Mouse (Mus musculus) MEL (cell line): ENCODE data around the gene Metap2. TPM values are rescaled to one million over a fixed set of nuclear protein-coding genes. Genes with fewer than 3 reads are reported as not detected.
"Not testable (repeated sequence)": the region's sequence is repeated elsewhere in the genome, so short reads cannot be mapped to it uniquely, and the experiment has no call there.

Source experiments
- DNase-seq: peaks from one replicate; pipeline ENCODE4 v3.0.0; 2011; ENCODE audit warnings: low read depth, low spot score
- H3K27ac ChIP-seq: 2 replicates; pipeline ENCODE4 v1.5.1; 2012; ENCODE audit warnings: low read depth, mild to moderate bottlenecking, control low read depth, low read length, moderate library complexity; ENCODE audit not compliant: control insufficient read depth
- H3K27me3 ChIP-seq, 2 experiments: fragments of 150-350 bp in 1 of 2; sonication (generic) in 1 of 2; 2 replicates each; pipeline ENCODE4 v1.6.1; 2012; ENCODE audit warnings: low read length in 2 of 2, mild to moderate bottlenecking in 2 of 2, improper control_type of control experiment in 1 of 2, moderate library complexity in 1 of 2; ENCODE audit not compliant: insufficient read depth in 2 of 2, control insufficient read depth in 1 of 2
- H3K36me3 ChIP-seq, 2 experiments: 2 replicates each; pipeline ENCODE4 v1.6.1; 2012 to 2014; ENCODE audit warnings: low read length in 2 of 2, improper control_type of control experiment in 1 of 2, inconsistent platforms in 1 of 2, mild to moderate bottlenecking in 1 of 2; ENCODE audit not compliant: insufficient read depth in 2 of 2, control insufficient read depth in 1 of 2
- H3K4me1 ChIP-seq, 2 experiments: fragments of 150-350 bp in 1 of 2; sonication (generic) in 1 of 2; 2 replicates each; pipeline ENCODE4 v1.6.1; 2012; ENCODE audit warnings: low read length in 2 of 2, improper control_type of control experiment in 1 of 2, mild to moderate bottlenecking in 1 of 2; ENCODE audit not compliant: insufficient read depth in 2 of 2, control insufficient read depth in 1 of 2
- H3K4me3 ChIP-seq, 2 experiments: fragments of 150-350 bp in 1 of 2; sonication (generic) in 1 of 2; 2 replicates each; pipeline ENCODE4 v1.5.1; 2012; ENCODE audit warnings: low read depth in 2 of 2, low read length in 2 of 2, mild to moderate bottlenecking in 2 of 2, moderate library complexity in 2 of 2, control low read depth in 1 of 2, improper control_type of control experiment in 1 of 2; ENCODE audit not compliant: control insufficient read depth in 1 of 2, insufficient read depth in 1 of 2
- H3K79me2 ChIP-seq: 2 replicates; pipeline ENCODE4 v1.6.1; 2012; ENCODE audit warnings: mild to moderate bottlenecking, low read length, moderate library complexity; ENCODE audit not compliant: control insufficient read depth, poor library complexity, insufficient read depth
- H3K9ac ChIP-seq: 2 replicates; pipeline ENCODE4 v1.6.1; 2012; ENCODE audit warnings: low read depth, mild to moderate bottlenecking, control low read depth, low read length, moderate library complexity; ENCODE audit not compliant: control insufficient read depth, poor library complexity, severe bottlenecking
- H3K9me3 ChIP-seq: fragments of 150-350 bp; sonication (generic); replicated peaks from 2 replicates; pipeline ENCODE4 v1.6.1; 2012; ENCODE audit warnings: mild to moderate bottlenecking, low read length, improper control_type of control experiment, moderate library complexity; ENCODE audit not compliant: insufficient read depth
- CHD2 ChIP-seq: IDR thresholded peaks from 2 replicates; pipeline ENCODE4 v1.6.1; 2011; ENCODE audit warnings: low read length, improper control_type of control experiment
- CTCF ChIP-seq, 3 experiments: IDR thresholded peaks in 2 of 3; conservative IDR thresholded peaks in 1 of 3; 2 replicates each; pipeline ENCODE4 v1.5.1; 2011 to 2012; ENCODE audit warnings: low read length in 3 of 3, low read depth in 2 of 3, mild to moderate bottlenecking in 2 of 3, improper control_type of control experiment in 1 of 3, inconsistent platforms in 1 of 3, mixed read lengths in 1 of 3, moderate library complexity in 1 of 3; ENCODE audit not compliant: control insufficient read depth in 1 of 3, insufficient read depth in 1 of 3, poor library complexity in 1 of 3, severe bottlenecking in 1 of 3
- ELF1 ChIP-seq: IDR thresholded peaks from 2 replicates; pipeline ENCODE4 v1.6.1; 2014; ENCODE audit warnings: low read depth, mild to moderate bottlenecking, inconsistent platforms, low read length, improper control_type of control experiment, moderate library complexity
- GABPA ChIP-seq: IDR thresholded peaks from 2 replicates; pipeline ENCODE4 v1.6.1; 2012; ENCODE audit warnings: low read depth, mild to moderate bottlenecking, inconsistent platforms, low read length, improper control_type of control experiment, moderate library complexity
- KAT2A ChIP-seq: conservative IDR thresholded peaks from 2 replicates; pipeline ENCODE4 v1.6.1; 2012; ENCODE audit warnings: low read depth, low read length, improper control_type of control experiment, inconsistent platforms
- MAZ ChIP-seq: IDR thresholded peaks from 2 replicates; pipeline ENCODE4 v1.6.1; 2012; ENCODE audit warnings: low read depth, mild to moderate bottlenecking, inconsistent platforms, low read length, improper control_type of control experiment
- MEF2A ChIP-seq: IDR thresholded peaks from 2 replicates; pipeline ENCODE4 v1.6.1; 2014; ENCODE audit warnings: low read depth, mild to moderate bottlenecking, inconsistent platforms, low read length, improper control_type of control experiment; ENCODE audit not compliant: poor library complexity, insufficient replicate concordance, severe bottlenecking; ENCODE audit errors: extremely low read depth
- MYC ChIP-seq: IDR thresholded peaks from 2 replicates; pipeline ENCODE4 v1.6.1; 2011; ENCODE audit warnings: low read depth, mild to moderate bottlenecking, low read length, improper control_type of control experiment, moderate library complexity
- SMC3 ChIP-seq: IDR thresholded peaks from 2 replicates; pipeline ENCODE4 v1.6.1; 2011; ENCODE audit warnings: low read depth, low read length, improper control_type of control experiment
- TAL1 ChIP-seq: IDR thresholded peaks from 2 replicates; pipeline ENCODE4 v1.6.1; 2012; ENCODE audit warnings: mild to moderate bottlenecking, inconsistent platforms, low read length, moderate library complexity, mixed read lengths
- USF1 ChIP-seq: IDR thresholded peaks from 2 replicates; pipeline ENCODE4 v1.6.1; 2014; ENCODE audit warnings: low read depth, mild to moderate bottlenecking, inconsistent platforms, low read length, improper control_type of control experiment, moderate library complexity
- USF2 ChIP-seq, 2 experiments: IDR thresholded peaks; 2 replicates each; pipeline ENCODE4 v1.6.1; 2011 to 2012; ENCODE audit warnings: improper control_type of control experiment in 2 of 2, low read length in 2 of 2, borderline replicate concordance in 1 of 2, inconsistent platforms in 1 of 2, low read depth in 1 of 2, mild to moderate bottlenecking in 1 of 2; ENCODE audit not compliant: insufficient read depth in 1 of 2
- ZC3H11A ChIP-seq: IDR thresholded peaks from 2 replicates; pipeline ENCODE4 v1.6.1; 2012; ENCODE audit warnings: low read depth, mild to moderate bottlenecking, inconsistent platforms, low read length, improper control_type of control experiment
- ZMIZ1 ChIP-seq: IDR thresholded peaks from 2 replicates; pipeline ENCODE4 v1.6.1; 2012; ENCODE audit warnings: low read depth, mild to moderate bottlenecking, inconsistent platforms, low read length, improper control_type of control experiment, moderate library complexity
- polyA plus RNA-seq, 2 experiments: library from polyadenylated mRNA; stranded (reverse) in 1 of 2; unstranded in 1 of 2; fragments of >175 nt in 1 of 2; fragments of >200 nt in 1 of 2; gene quantifications; 2 replicates each; pipeline versions ENCODE4 v1.2.1 to v1.2.4; 2012; ENCODE audit warnings: low replicate concordance in 2 of 2, low read depth in 1 of 2; ENCODE audit not compliant: insufficient read length in 2 of 2, insufficient read depth in 1 of 2, missing spikeins in 1 of 2
- total RNA-seq: library from RNA; depleted of rRNA; stranded (reverse); fragments of 300-350 nt; gene quantifications from 2 replicates; pipeline ENCODE4 v1.2.3, GENCODE M21; 2012; rRNA removed

Metap2 gene
- total and polyA plus RNA-seq, 3 experiments = 326 to 2,567 (median 921) TPM

DNA sequence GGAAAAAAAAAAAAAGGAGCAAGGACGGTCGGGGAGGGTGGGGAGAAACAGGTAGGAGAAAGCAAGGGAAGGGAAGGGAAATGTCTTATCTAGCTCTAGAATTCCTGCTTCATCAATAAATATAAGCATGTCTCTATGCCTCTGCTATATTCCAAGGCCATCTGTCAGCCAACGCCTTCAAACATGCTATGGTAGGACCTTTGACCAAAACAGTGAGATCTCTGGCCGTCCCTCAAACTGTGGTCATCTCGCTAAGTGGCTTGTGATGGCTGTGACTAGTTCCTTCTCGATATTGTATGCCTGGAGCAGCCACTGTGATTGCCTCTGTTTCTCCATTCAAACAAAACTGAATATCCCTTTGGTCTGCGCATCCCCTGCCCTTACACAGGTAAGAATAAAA, 84.8 kb downstream of the Metap2 start:
- Histone ChIP-seq H3K9ac (no peak overlapping the region), H3K4me3 (no peak overlapping the region), H3K9me3 (no peaks in the 10 kb centered on the region), H3K27ac (no peak overlapping the region), H3K4me1 (no peaks in the 10 kb centered on the region; a peak in 1 of 4 replicates), H3K27me3 (no peaks in the 10 kb centered on the region; a peak in 2 of 4 replicates), H3K79me2 (no peaks in the 10 kb centered on the region)
- no peak for DNase-seq
- TF ChIP-seq TAL1 (no peak), ZMIZ1 (no peak), KAT2A (no peak), SMC3 (no peak), ZC3H11A (no peak), MEF2A (no peak), GABPA (no peak), MAZ (no peak), CHD2 (no peak), USF1 (no peak), USF2 (IDR thresholded peaks at IDR 0.05; ENCODE audit: borderline replicate concordance in 1 of 2, insufficient read depth in 1 of 2, low read depth in 1 of 2, low read length in 2 of 2) (no peak), MYC (no peak), CTCF (IDR thresholded peaks at IDR 0.05 in 2 of 3, conservative IDR thresholded peaks at IDR 0.05 in 1 of 3; ENCODE audit: control insufficient read depth in 1 of 3, insufficient read depth in 1 of 3, low read depth in 2 of 3, low read length in 3 of 3, poor library complexity in 1 of 3, severe bottlenecking in 1 of 3) (no peak), ELF1 (no peak)
- TF ChIP-seq, all 39 proteins: peak for 0
- peaks cover 0 to 3% of the 10 kb centered on the region in 2 experiments; a peak in 1 of 4 replicates for H3K36me3 ChIP-seq

DNA sequence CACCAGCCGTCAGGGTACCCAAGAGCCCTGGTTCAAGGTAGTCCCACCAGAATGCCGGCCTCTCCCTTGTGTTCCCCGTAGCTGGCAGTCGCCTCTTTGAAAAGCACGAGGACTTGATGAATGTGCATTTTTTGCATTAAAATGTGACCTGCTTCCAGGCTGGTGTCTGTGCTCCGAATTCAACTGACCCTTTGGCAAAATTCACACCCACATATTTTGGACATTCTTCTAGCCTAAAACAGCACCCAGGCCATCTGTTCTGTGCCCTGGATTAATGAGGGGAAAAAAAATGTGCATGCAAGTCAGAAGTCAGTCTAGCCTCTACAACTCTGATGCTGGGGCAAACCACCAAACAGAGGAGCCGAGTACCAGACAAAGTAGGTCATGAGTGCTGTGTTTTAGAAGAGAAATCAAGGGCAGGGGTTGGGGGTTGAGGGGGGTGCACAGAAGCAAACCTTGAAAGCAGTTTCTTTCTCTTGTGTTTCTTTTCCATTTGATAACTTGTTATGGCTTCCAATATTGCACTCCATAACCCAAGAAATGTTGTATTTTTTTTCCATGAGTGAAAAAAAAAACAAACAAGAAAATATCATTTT, 86.2 kb downstream of the Metap2 start:
- Histone ChIP-seq H3K27ac (no peak overlapping the region), H3K9me3 (no peaks in the 10 kb centered on the region), H3K27me3 (no peaks in the 10 kb centered on the region; a peak in 2 of 4 replicates), H3K4me3 (no peak overlapping the region), H3K79me2 (no peaks in the 10 kb centered on the region), H3K4me1 (no peaks in the 10 kb centered on the region; a peak in 1 of 4 replicates), H3K36me3 (peaks cover 0 to 3% of the 10 kb centered on the region in 2 experiments; a peak in 1 of 4 replicates), H3K9ac (no peak overlapping the region)
- DNase-seq = no peak
- TF ChIP-seq GABPA (no peak), TAL1 (no peak)

DNA sequence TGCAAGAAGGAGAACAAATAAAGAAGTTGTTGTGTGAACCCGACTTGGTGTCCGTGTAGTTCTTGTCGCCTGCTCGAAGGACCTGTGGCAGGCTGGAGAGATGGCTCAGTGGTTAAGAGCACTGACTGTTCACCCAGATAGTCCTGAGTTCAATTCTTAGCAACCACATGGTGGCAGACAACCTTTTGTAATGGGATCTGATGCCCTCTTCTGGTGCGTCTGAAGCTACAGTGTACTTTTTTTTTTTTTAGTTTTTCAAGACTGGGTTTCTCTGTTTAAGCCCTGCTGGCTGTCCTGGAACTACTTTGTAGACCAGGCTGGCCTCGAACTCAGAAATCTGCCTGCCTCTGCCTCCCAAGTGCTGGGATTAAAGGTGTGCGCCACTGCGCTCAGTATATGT, 87.5 kb downstream of the Metap2 start:
- not testable (repeated sequence) for H3K27ac ChIP-seq, H3K9ac ChIP-seq, DNase-seq, H3K27me3 ChIP-seq, H3K79me2 ChIP-seq, H3K4me3 ChIP-seq, H3K9me3 ChIP-seq, H3K4me1 ChIP-seq, H3K36me3 ChIP-seq

Other genes with a start within 250 kb of the Metap2 start
- 0.07 and 0.12 TPM in 2 replicates for gene Usp44, start 65.5 kb downstream of the Metap2 start, total RNA-seq
- 1 to 10 TPM in 1 of 2 experiments, not detected in 1; 1.4 TPM for gene Usp44, start 65.5 kb downstream of the Metap2 start, polyA plus RNA-seq
- 9.5 and 12.6 TPM in 2 replicates for gene Vezt, start 138.7 kb upstream of the Metap2 start, total RNA-seq
- 10 to 100 TPM in 1 of 2 experiments, not detected in 1; 13.5 TPM for gene Vezt, start 138.7 kb upstream of the Metap2 start, polyA plus RNA-seq
- gene Fgd6, start 138.9 kb upstream of the Metap2 start, total RNA-seq = 1.2 and 1.4 TPM in 2 replicates
- 1 to 10 TPM in 1 of 2 experiments, not detected in 1; 2.8 TPM for gene Fgd6, start 138.9 kb upstream of the Metap2 start, polyA plus RNA-seq